In genomic region chr2:72988945-72989344, GRCm38 (mm10) we compare ENCODE assay signal across 21 mouse cellular contexts. TPM values are rescaled to one million over a fixed set of nuclear protein-coding genes. Genes with fewer than 3 reads are reported as not detected.
A peak's percentile ranks its signal among the peaks of the same experiment; 100 is the strongest.
DNase-seq lines count a peak whose midpoint lies in the region; ATAC-seq and TF ChIP-seq lines count a peak whose summit lies in the region.
"Not testable (repeated sequence)": the region's sequence is repeated elsewhere in the genome, so short reads cannot be mapped to it uniquely, and the experiment has no call there.
"Had no signal": no experiment of that assay in that cellular context is flagged by ENCODE, and none has a peak within 500 bp of the region (broad histone marks: within the 10 kb centered on the region; RNA-seq: fewer than 3 reads in every experiment).

No protein-coding gene starts in this region.

- 91% methylated on average over 9 of the region's 9 CpGs for WGBS in intestine, embryonic 14.5 days
- 91% methylated on average over 9 of the region's 9 CpGs for WGBS in macrophage (ENCODE audit: missing documents)

- not testable (repeated sequence) for ATAC-seq in intestine, embryonic 14.5 days (replicated peaks; ENCODE audit: low FRiP score, low TSS enrichment, low read depth)

- not testable (repeated sequence) for H3K27me3 ChIP-seq in MEL (ENCODE audit: control insufficient read depth in 1 of 2, insufficient read depth in 2 of 2, low read length in 2 of 2); intestine, embryonic 14.5 days (replicated peaks; ENCODE audit: control insufficient read depth, insufficient read depth, low read length)

- H3K36me3 ChIP-seq in MEL (ENCODE audit: control insufficient read depth in 1 of 2, insufficient read depth in 2 of 2, low read length in 2 of 2); intestine, embryonic 14.5 days (ENCODE audit: control insufficient read depth, insufficient read depth, low read length); macrophage (ENCODE audit: inconsistent target): not testable (repeated sequence)

- not testable (repeated sequence) for H3K9ac ChIP-seq in MEL (ENCODE audit: control insufficient read depth, low read depth, low read length, poor library complexity, severe bottlenecking); intestine, embryonic 14.5 days (ENCODE audit: low read length)

- DNase-seq in MEL (ENCODE audit: low read depth, low spot score): peak; percentile 55
- DNase-seq in intestine, embryonic 14.5 days (ENCODE audit: low spot score): peak; percentile 35

- TF ChIP-seq CTCF in MEL (IDR thresholded peaks at IDR 0.05 in 2 of 3, conservative IDR thresholded peaks at IDR 0.05 in 1 of 3; ENCODE audit: control insufficient read depth in 1 of 3, insufficient read depth in 1 of 3, low read depth in 2 of 3, low read length in 3 of 3, poor library complexity in 1 of 3, severe bottlenecking in 1 of 3); bone marrow macrophage, adult 2 months (IDR thresholded peaks at IDR 0.05; ENCODE audit: low read depth, low read length): not testable (repeated sequence)

- not testable (repeated sequence) for H3K4me2 ChIP-seq in intestine, embryonic 14.5 days (ENCODE audit: low read length)

- peak; percentile 36 to 55; a peak in 2 of 4 replicates for TF ChIP-seq EP300 in MEL (IDR thresholded peaks at IDR 0.05; ENCODE audit: low read depth in 1 of 2, low read length in 2 of 2)

- H3K4me1 ChIP-seq in MEL (ENCODE audit: control insufficient read depth in 1 of 2, insufficient read depth in 2 of 2, low read length in 2 of 2); intestine, embryonic 14.5 days (replicated peaks; ENCODE audit: control insufficient read depth, insufficient read depth, low read length): not testable (repeated sequence)
- peaks cover 16% of the 10 kb centered on the region for H3K4me1 ChIP-seq in bone marrow macrophage, adult 2 months (ENCODE audit: control insufficient read depth, insufficient read depth, low read length)

- not testable (repeated sequence) for TF ChIP-seq RAD21 in MEL (IDR thresholded peaks at IDR 0.05; ENCODE audit: low read depth, low read length)

- H3K79me2 ChIP-seq in MEL (ENCODE audit: control insufficient read depth, insufficient read depth, low read length, poor library complexity); macrophage (ENCODE audit: inconsistent target): not testable (repeated sequence)

- not testable (repeated sequence) for TF ChIP-seq POLR2A in MEL (IDR thresholded peaks at IDR 0.05; ENCODE audit: control insufficient read depth in 1 of 2, insufficient read depth in 1 of 2, low read depth in 1 of 2, low read length in 2 of 2, poor library complexity in 1 of 2); bone marrow macrophage, adult 2 months (IDR thresholded peaks at IDR 0.05; ENCODE audit: borderline replicate concordance, low read depth, low read length)

- not testable (repeated sequence) for H3K9me3 ChIP-seq in MEL (replicated peaks; ENCODE audit: insufficient read depth, low read length); intestine, embryonic 14.5 days (ENCODE audit: control insufficient read depth, low read length)

- H3K27ac ChIP-seq in MEL (ENCODE audit: control insufficient read depth, low read depth, low read length) (peak overlapping the region; percentile 55; the same call in 1 of the 2 replicates), macrophage (peak overlapping the region; percentile 96)
- peak overlapping the region; percentile 83; the same call in 1 of the 2 replicates for H3K27ac ChIP-seq in bone marrow macrophage, adult 2 months (ENCODE audit: insufficient read depth, low read depth, low read length)
- not testable (repeated sequence) for H3K27ac ChIP-seq in intestine, embryonic 14.5 days (ENCODE audit: low read depth)

- H3K4me3 ChIP-seq in MEL (ENCODE audit: control insufficient read depth in 1 of 2, insufficient read depth in 1 of 2, low read depth in 2 of 2, low read length in 2 of 2); bone marrow macrophage, adult 2 months (ENCODE audit: insufficient read depth, low read length); intestine, embryonic 14.5 days (ENCODE audit: low read depth, low read length); macrophage (ENCODE audit: inconsistent target): not testable (repeated sequence)

TF ChIP-seq in MEL, 35 proteins besides CTCF, POLR2A, EP300 and RAD21:
- peak; percentile 46; the same call in 1 of the 2 replicates for TF ChIP-seq ETS1 (IDR thresholded peaks at IDR 0.05; ENCODE audit: low read depth, low read length)
- TF ChIP-seq TCF12 (IDR thresholded peaks at IDR 0.05; ENCODE audit: low read depth, low read length): 0 out of 2 replicates have a peak, but pooled peaks have one; percentile 10
- peak; percentile 43 for TF ChIP-seq TAL1 (IDR thresholded peaks at IDR 0.05; ENCODE audit: low read length)

RNA-seq across cellular contexts. Expression of gene Gm11084, which starts 2.4 kb away (rescaled TPM):
- not detected in 2 replicates for total RNA-seq in MEL (2012; rRNA removed)
- polyA plus RNA-seq in MEL (2012; ENCODE audit: insufficient read depth in 1 of 2, insufficient read length in 2 of 2, low read depth in 1 of 2, low replicate concordance in 2 of 2, missing spikeins in 1 of 2) (not detected), macrophage (2018) (not detected in 3 replicates)
- polyA plus RNA-seq in bone marrow macrophage, adult 2 months (2012; ENCODE audit: insufficient read depth, insufficient read length, missing spikeins): not detected in 2 replicates
- polyA plus RNA-seq in intestine, embryonic 14.5 days (2014; fragmentation: Nextera tagmentation; extraction: Ambion mirVana): not detected in 2 replicates
- total RNA-seq in macrophage (2018; cell fraction: chromatin; rRNA removed): not detected
- total RNA-seq in macrophage (2018; cell fraction: cytosol; rRNA removed): not detected
- not detected for total RNA-seq in macrophage (2018; cell fraction: nucleus; rRNA removed)
- total RNA-seq: adrenal gland, adult 18-20 months; adrenal gland, adult 2 months; adrenal gland, adult 8-10 months; adrenal gland, postnatal 10 days; adrenal gland, postnatal 14 days; adrenal gland, postnatal 25 days; adrenal gland, postnatal 36 days; adrenal gland, postnatal 4 days; CH12.LX; ES-E14; G1E had no signal
- polyA plus RNA-seq: activated CD4-positive, CD25-positive, alpha-beta regulatory T cell, adult 4 months; adrenal gland, adult 2 months; brain, embryonic 14.5 days; C2C12; CD4-positive, CD25-positive, alpha-beta regulatory T cell, adult 4 months; cerebellum, adult 2 months; G1E; Patski had no signal

RNA-seq across cellular contexts. Expression of gene Sp3, which starts 8.7 kb away (rescaled TPM):
- total RNA-seq in MEL (2012; rRNA removed): 34.9 and 36.1 TPM in 2 replicates
- 100 to 1,000 TPM in 1 of 2 experiments, 10 to 100 TPM in 1; 27.8 to 299 TPM for polyA plus RNA-seq in MEL (2012; ENCODE audit: insufficient read depth in 1 of 2, insufficient read length in 2 of 2, low read depth in 1 of 2, low replicate concordance in 2 of 2, missing spikeins in 1 of 2)
- 65.5 and 72.8 TPM in 2 replicates for polyA plus RNA-seq in bone marrow macrophage, adult 2 months (2012; ENCODE audit: insufficient read depth, insufficient read length, missing spikeins)
- 55.5 and 59.6 TPM in 2 replicates for polyA plus RNA-seq in intestine, embryonic 14.5 days (2014; fragmentation: Nextera tagmentation; extraction: Ambion mirVana)
- total RNA-seq in macrophage (2018; cell fraction: chromatin; rRNA removed): 100 to 1,000 TPM in 15 of 26 experiments, 10 to 100 TPM in 11; 30.7 to 237 (median 121) TPM
- 10 to 100 TPM; 21.0 to 83.6 (median 68.2) TPM for total RNA-seq in macrophage (2018; cell fraction: cytosol; rRNA removed)
- 100 to 1,000 TPM in 11 of 26 experiments, 10 to 100 TPM in 15; 32.4 to 243 (median 74.9) TPM for total RNA-seq in macrophage (2018; cell fraction: nucleus; rRNA removed)
- 49.5 to 59.1 TPM (median 51.3 TPM) in 3 replicates for polyA plus RNA-seq in macrophage (2018)
